Mouse (Mus musculus) hematopoietic stem cell, adult 5-6 weeks (primary cell): Measurements from ENCODE around the gene Plekhg3. TPM values are rescaled to one million over a fixed set of nuclear protein-coding genes. Genes with fewer than 3 reads are reported as not detected.
A peak's percentile ranks its signal among the peaks of the same experiment; 100 is the strongest.

ENCODE experiments used
- ATAC-seq, 2 experiments: fragments of 125-278 bp in 1 of 2; replicated peaks in 1 of 2; 2 replicates each; pipeline ENCODE4 v1.8.0; 2016 to 2017; ENCODE audit warnings: inconsistent platforms in 2 of 2, mild to moderate bottlenecking in 2 of 2, moderate number of reproducible peaks in 2 of 2, low read depth in 1 of 2, moderate TSS enrichment in 1 of 2; ENCODE audit not compliant: low FRiP score in 2 of 2, poor library complexity in 2 of 2, severe bottlenecking in 2 of 2, insufficient read depth in 1 of 2, low TSS enrichment in 1 of 2
- total RNA-seq: library from RNA; stranded (forward); fragments of 172-1452, 232-1000 nt; gene quantifications from 2 replicates; pipeline ENCODE4 v1.2.3, GENCODE M21; 2017

Gene Plekhg3
- total RNA-seq = 9.6 and 12.3 TPM in 2 replicates

DNA sequence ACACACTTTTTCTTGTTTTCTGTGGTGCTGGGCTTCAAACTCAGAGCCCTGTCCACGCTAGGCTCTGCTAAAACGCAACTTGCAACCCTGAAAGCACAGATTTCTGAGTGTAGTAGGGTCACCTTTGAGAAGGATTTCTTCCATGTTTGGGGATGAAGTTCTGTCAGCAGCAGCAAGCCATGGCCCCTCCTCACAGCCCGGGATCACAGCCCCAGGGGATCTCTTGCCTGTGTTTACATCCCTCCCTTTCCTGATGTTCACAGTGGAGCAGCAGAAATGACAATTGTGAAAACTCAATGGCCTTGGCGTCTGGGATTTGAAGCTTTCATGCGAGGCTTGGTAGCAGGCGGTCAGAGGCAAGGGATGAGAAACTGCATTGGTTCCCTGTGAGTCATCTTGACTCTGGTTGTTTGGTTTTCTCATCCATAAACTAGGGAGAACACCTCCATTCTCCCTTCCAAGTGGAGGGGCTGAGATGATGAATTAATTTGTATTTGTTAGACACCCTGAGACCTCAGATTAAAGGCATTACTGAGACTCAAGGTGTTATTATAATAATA is at the start of gene Plekhg3:
Gene Plekhg3 (plus strand): TSS at position 312 of the 560 bp plus-strand sequence.
- ATAC-seq = no peak

DNA sequence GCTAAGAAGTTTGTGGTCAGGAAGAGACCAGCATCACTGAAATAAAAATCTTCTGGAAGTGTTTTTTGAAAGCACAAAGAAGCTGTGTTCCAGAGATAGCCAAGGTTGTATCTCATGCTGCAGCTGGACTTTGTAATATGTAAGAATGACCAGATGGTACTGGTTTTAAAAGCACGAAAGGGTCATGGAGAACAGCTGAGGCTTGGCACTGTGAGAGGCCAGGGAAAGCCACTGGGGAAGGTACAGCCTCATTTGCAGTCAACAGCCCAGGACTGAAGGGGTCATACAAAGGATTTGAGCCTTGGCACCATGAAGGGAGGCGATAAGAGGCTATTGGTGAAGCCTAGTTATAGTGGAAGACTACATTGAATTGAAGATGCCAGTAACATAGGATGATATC is 48.2 kb upstream of the Plekhg3 start:
- ATAC-seq = no peak

DNA sequence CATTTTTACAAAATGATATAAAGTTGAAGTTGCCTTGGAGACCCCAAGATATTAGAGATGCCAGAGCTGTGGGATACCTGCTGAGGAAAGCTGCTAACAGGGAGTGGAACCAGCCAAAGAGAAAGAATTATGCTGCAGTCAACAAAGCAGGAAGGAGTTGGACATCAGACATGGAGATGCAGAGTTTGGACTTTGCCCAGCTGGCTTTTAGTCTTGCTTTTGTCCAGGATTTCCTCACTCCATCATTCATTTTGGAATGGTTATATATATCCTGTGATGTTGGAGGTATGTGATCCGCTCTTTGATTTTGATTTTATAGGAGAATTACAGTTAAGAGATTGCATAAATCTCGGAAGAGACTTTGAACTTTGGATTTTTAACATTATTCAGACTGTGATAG is 47.7 kb upstream of the Plekhg3 start:
- no peak for ATAC-seq

DNA sequence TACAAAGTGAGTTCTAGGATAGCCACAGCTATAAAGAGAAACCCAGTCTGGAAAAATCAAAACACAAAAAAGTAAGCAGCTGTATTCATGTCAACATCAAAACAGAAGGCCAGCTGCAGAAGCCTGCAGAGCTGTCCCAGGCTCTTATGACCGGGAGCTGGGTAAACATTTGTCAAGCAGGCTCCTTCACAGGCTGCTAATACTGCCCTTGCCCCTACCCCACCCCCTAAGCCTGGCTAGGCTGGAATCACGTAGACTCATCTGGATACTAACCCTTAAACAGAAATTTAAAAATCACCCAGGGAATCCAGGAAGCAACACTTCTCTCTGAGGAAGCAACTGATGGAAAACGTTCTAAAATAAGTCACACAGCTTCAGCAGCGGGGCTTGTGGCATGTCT is 45.8 kb upstream of the Plekhg3 start:
- no peak for ATAC-seq

DNA sequence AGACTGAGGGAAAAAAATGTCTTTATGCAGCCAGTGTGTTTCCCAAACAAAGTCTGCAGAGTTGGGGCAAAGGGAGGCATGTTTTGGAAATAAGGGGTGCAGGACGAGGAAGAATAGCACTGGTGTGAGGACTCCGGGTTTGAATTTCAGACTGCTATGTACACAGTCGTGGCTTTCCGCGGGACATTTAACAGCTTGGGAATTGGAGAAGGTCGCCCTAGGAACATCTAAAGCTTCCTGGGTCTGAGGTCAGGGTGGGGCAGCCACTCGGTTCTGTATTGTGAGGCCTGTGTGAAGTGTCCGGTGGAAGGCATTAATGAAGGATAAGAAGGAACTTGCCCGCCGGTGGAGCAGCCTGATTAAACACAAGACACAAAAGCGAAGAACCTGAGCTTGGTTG is 45.3 kb upstream of the Plekhg3 start:
- ATAC-seq = no peak

DNA sequence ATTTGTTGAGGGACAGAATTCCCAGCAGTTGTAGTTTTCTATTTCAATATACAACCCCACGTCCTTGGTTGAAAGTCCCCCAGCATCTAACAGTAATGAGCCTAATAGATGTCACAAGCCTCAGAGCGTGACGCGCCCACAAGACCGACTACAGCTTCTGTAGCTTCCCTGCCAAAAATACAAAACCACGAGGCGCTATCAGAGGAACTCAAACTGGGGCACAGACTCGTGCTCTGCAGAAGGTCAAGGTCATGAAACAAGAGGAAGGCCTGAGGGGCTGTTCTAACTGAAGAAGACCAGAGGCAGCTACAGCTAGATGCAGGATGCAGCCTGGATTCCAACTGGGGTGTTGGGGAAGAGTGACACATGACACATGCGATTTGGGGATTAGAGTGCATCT is 43.7 kb upstream of the Plekhg3 start:
- ATAC-seq = peak in 1 of 2 experiments; percentile 62; a peak in 2 of 4 replicates

DNA sequence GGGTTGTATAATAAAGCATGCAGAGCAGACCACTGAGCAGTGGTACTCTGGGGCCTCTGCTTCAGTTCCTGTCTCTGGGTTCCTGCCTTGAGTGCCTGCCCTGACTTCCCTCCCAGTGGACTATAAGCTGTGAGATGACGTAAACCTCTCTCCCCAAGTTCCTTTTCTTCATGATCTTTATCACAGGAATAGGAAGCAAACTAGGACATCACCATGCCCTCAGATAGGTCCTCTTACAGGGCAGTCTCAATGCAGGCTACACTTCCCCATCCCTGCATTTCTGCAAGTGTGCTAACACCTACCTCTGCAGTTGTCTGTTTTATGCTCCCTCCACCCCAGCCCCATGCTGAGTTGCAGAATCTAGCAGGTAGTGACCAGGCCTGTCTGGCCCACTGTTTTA is 39.9 kb upstream of the Plekhg3 start:
- ATAC-seq = no peak

DNA sequence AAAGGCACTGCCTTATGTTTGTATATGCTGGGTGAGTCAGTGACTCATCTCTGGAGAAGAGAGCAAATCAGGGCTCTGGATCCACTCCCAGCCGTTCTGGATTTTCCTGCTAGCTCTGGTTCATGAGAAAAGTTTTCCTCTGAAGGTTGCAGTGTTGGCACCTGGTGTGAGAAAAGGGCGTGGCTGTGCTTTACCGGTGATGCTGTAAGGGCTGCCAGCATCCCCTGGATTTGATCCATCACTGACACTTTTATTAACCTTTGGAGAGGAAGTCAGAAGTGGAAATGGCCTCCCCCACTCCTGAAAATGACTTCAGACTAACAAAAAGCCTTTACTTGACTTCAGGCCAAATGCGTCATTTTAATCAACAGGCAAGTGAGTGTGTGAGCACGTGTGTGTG is 37.2 kb upstream of the Plekhg3 start:
- no peak for ATAC-seq

DNA sequence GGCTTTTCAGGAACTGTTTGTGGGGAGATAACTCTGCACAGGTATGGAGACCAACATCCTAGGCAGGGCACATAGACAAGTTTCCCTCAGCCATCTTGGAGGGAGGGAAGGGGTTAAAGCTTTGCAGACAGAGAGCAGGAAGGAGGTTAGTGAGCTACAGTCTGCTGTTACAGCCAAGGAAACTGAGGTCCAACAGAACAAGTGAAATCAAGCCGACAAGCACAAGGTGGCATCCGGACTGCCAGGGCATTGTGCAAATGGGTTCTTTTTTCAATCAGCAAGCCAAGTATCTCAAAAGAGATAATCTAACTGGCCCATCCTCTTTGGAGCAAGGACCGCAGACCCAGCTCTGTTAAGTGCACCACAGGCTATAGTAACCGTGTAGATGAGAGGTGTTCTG is 35.3 kb upstream of the Plekhg3 start:
- no peak for ATAC-seq

DNA sequence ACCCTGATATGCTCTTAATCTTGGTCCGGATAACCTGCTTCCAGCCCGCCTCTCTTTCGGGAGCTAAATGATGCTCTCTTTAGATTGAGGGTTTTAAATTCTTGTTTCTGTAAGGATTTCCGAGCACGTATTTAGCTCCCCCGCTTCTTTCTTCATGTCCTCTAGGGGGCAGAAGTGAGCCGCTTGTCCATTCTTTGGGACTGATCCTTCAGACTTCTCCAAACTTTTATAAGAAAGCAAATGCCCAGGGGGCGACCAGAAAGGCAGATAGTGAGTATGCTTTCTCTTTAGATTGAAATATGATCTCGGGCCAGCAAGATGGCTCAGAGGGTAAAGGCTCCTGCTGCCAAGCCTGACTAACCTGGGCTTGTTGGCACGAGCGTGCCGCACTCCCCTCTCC is 34.4 kb upstream of the Plekhg3 start:
- ATAC-seq = peak in 1 of 2 experiments; percentile 53; a peak in 2 of 4 replicates

DNA sequence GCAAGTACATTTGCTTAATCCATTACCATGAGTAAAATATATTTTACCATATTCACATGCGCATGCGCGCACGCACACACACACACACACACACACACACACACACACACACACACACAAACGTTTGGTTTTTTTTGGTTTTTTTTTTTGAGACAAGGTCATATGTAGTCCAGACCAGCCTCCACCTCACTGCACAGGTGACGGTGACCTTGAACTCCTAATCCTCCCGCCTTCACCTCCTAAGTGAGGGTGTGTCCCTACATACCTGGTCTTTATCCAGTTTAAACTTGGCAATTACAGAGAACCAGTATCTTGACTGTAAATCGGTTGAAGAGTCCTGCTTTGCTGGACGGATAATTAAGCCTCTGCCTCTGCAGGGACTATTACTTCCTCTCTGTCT is 31.4 kb upstream of the Plekhg3 start:
- ATAC-seq = no peak

DNA sequence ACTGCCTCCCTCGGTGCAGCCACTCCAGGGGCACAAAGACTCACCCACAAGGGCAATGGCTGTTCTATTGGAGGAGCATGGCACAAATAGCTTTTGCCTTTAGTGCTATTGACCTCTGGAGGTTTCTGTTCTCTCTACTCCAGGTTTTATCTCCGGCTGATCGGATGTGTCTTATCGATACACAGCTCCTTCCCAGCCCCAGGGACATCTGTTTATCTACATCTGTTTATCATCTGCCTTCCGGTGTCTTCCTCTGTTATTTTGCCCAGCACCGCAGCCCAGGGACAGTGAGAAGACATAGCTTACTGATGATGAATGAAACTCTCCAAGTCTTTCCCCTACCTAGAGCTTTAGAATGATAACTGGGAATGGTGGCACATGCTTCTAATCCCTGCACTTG is 30.6 kb upstream of the Plekhg3 start:
- ATAC-seq = no peak

DNA sequence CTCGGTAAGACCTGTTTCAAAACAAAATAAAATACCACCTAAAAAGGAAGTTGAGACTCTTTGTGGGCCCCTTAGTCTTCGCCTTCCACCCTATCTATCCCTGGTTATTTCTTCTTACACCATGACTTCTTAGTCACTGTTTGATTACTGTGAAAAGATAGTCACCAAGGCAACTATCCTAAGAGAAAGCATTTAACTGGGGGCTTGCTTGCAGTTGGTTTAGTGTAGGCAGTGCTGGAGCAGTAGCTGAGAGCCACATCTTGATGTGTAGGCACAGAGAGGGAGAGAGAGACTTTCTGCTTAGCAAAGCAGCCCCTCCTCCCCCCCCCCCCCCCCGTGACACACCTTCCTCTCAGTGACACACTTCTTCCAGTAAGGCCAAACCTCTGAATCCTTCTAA is 29.8 kb upstream of the Plekhg3 start:
- ATAC-seq = 0 out of 4 replicates have a peak, but pooled peaks of 1 of the 2 experiments have one; percentile 27

DNA sequence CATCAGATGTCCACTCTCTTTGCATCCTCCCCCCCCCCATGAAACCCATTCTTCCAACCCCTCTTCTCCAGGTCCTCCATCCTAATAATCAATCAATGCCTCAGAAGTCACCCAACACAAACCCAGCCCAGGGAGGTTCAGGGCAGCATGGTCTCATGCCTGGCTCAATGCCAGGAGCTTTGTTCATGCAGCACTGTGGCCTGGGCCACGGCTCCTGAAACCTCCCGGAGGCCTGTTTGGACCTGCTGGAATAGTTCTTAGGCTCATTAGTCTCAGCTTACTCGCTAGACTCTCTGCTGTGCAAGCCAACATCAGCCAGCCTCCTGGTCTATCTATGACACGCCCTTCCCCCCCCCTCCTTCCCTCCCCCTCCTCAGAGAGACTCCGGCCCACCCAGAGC is 27.7 kb upstream of the Plekhg3 start:
- ATAC-seq = no peak

DNA sequence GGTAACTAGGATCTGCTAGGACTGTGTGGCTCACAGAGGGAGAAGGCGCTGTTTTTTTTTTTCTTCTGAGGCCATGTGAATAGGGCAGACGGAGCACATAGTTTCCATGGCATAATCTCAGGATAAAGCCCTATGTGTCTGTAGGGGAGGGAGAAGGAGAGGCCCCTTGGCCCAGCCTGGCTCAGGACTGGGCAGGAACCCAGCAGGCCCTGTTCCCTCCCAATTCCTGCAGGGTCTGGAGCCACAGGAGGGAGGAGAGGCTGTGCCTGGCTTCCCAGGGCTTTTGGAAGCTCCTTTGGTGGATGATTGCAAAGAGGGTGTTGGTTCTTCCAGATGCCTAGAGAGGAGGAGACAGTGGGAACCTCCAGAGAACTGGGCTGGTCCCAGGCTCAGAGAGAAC is 24.2 kb upstream of the Plekhg3 start:
- ATAC-seq = no peak

DNA sequence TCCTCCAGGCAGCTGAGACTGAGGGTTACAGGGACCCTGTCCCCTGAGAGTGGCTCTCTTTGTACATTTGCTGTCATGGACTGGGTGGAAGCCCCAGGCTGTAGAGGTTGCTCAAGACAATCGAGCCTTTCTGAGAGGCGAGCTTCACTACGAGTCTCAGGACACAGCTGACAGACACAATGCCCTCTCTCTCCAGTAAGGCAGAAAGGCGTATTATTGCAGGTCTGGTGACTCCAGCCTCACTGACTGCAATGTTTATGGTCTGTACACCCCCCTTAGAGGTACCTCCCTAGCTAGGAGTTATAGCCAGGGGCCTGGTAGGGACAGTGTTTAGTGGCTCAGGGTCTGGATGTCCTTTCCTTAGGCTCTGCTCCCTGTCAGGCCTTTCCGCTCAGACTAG is 22.9 kb upstream of the Plekhg3 start:
- no peak for ATAC-seq

DNA sequence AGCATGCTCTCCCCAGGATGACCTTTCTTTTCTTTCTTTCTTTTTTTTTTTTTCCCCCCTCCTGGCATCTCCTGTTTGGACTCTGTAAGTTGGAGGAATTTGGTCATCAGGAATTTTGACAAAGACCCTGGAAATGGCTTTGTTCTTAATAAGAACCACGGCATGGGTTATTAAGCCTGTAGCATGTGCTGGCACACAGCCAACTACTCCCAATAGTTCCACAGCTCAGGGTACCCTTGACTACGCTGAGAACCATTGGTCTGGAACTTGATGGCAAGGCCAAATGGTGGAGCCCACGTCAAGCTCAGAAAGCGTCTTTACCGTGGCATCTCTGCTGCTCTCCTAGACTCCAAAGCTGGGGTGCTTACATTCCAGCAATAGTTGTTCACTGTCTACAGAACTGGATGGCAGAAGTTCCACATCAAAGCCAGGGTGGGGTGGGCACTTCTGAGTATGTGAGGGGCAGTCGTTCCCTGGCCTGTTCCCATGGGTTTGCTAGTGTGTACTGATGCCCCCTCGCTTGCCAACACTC is 21.7 kb upstream of the Plekhg3 start:
- no peak for ATAC-seq

DNA sequence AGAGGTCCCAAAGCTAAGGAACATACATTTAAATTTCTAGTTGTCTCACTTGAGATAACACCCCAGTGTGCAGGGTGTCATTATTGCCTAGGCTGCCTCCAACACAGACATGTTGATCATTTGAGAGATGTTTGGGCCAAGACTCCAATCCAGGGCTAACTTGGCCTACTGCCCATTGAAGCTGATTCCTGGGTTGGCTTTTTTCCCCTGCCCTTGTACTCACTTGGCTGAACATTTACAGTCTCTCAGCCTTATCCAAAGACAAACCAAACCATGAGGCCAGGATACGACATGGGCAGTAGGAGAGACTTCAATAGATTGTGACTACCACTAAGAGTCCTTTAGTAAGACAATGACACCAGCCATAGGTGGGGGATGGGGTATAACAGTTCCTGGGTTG is 18.0 kb upstream of the Plekhg3 start:
- no peak for ATAC-seq

DNA sequence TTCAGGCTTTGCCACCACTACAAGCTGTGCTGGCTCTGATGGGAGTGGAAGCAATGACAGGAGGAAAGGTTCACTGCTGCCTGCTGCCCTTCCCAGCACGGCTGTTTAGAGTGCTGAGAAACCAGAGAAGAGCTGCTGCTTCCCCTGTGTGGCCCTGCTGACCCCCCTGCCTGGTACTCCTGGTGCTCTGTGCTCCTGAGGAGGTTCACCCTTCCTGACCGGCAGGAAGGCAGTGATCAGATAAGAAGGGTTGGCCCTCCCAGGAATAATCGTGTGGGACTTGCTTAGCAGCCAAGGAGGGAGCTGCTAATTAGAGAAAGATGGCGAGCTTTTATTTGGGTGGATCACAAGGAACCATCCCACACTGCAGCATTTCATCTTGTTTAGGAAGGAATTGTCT is 15.8 kb upstream of the Plekhg3 start:
- ATAC-seq = no peak
